ENCODE assay signal across 8 mouse cellular contexts in the genomic region with DNA sequence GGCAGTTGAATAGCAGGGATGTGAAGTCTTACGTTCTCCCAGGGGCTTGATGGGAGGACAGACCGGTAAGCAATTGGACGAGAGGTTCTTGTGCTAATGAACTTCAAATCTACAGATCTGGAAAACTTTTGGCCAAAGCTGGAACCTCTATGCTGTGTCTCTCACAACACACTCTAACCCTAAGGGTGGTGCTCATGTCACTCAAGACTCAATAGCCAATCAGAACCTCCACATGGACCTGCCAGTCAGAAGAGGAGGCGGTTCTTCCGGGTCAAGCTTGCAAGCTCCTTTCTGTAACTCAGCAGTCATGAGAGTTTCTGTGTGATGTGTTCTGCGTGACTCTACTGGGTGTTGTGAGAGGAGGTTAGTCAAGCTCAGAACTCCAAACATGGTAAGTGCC. TPM values are rescaled to one million over a fixed set of nuclear protein-coding genes. Genes with fewer than 3 reads are reported as not detected.
DNase-seq lines count a peak whose midpoint lies in the region; ATAC-seq and TF ChIP-seq lines count a peak whose summit lies in the region.
"Not testable (repeated sequence)": the region's sequence is repeated elsewhere in the genome, so short reads cannot be mapped to it uniquely, and the experiment has no call there.

A gene (plus strand): TSS at position 301 of the 400 bp plus-strand sequence.

- not testable (repeated sequence) for H3K27ac ChIP-seq in cerebellum, adult 2 months (ENCODE audit: insufficient read depth, low read length); gastrocnemius, adult 2 months; heart, embryonic 10.5 days; intestine, embryonic 14.5 days (ENCODE audit: low read depth); limb, embryonic 10.5 days; stomach, embryonic 15.5 days

- POLR2A ChIA-PET in Patski (lab: Charles Lee): not testable (repeated sequence)

- H3K4me3 ChIP-seq in cerebellum, adult 2 months (replicated peaks; ENCODE audit: insufficient read depth, low read depth, low read length); gastrocnemius, adult 2 months; heart, embryonic 10.5 days; intestine, embryonic 14.5 days (ENCODE audit: low read depth, low read length); limb, embryonic 10.5 days; stomach, embryonic 15.5 days (replicated peaks): not testable (repeated sequence)

- WGBS in cerebellum, adult 2 months: no CpG with 5 or more reads among the region's 6 CpGs
- no CpG with 5 or more reads among the region's 6 CpGs for WGBS in heart, embryonic 10.5 days
- WGBS in intestine, embryonic 14.5 days: no CpG with 5 or more reads among the region's 6 CpGs
- no CpG with 5 or more reads among the region's 6 CpGs for WGBS in limb, embryonic 10.5 days
- WGBS in stomach, embryonic 15.5 days: no CpG with 5 or more reads among the region's 6 CpGs

- not testable (repeated sequence) for TF ChIP-seq CTCF in Patski (IDR thresholded peaks at IDR 0.05); cerebellum, adult 2 months (IDR thresholded peaks at IDR 0.05; ENCODE audit: borderline replicate concordance, insufficient read depth, low read depth, low read length); gastrocnemius, adult 2 months (IDR thresholded peaks at IDR 0.05)

- in situ Hi-C loops in Patski (cut with MboI; ENCODE audit: low pct_unique_long_range_greater_than_20kb): not testable (repeated sequence)

- TF ChIP-seq POLR2A in cerebellum, adult 2 months (IDR thresholded peaks at IDR 0.05; ENCODE audit: borderline replicate concordance, insufficient read depth, low read length): not testable (repeated sequence)

- ATAC-seq in Patski; intestine, embryonic 14.5 days (replicated peaks; ENCODE audit: low FRiP score, low TSS enrichment, low read depth); stomach, embryonic 15.5 days (ENCODE audit: insufficient read depth, low FRiP score, low read depth): not testable (repeated sequence)

- not testable (repeated sequence) for H3K9ac ChIP-seq in intestine, embryonic 14.5 days (ENCODE audit: low read length); stomach, embryonic 15.5 days

- CTCF ChIA-PET in Patski (lab: Charles Lee): not testable (repeated sequence)

- not testable (repeated sequence) for H3K36me3 ChIP-seq in heart, embryonic 10.5 days; intestine, embryonic 14.5 days (ENCODE audit: control insufficient read depth, insufficient read depth, low read length); limb, embryonic 10.5 days; stomach, embryonic 15.5 days

- DNase-seq in Patski (ENCODE audit: low read depth, low spot score); cerebellum, adult 2 months; gastrocnemius, adult 2 months; heart, embryonic 10.5 days (ENCODE audit: low spot score); intestine, embryonic 14.5 days (ENCODE audit: low spot score); layer of hippocampus, postnatal 25 days (ENCODE audit: extremely low spot score in 1 of 2, low spot score in 1 of 2); limb, embryonic 10.5 days (ENCODE audit: low spot score): not testable (repeated sequence)

- H3K27me3 ChIP-seq in Patski; cerebellum, adult 2 months (ENCODE audit: control insufficient read depth, insufficient read depth, low read length); heart, embryonic 10.5 days (ENCODE audit: insufficient read depth, poor library complexity, severe bottlenecking); intestine, embryonic 14.5 days (replicated peaks; ENCODE audit: control insufficient read depth, insufficient read depth, low read length); limb, embryonic 10.5 days (ENCODE audit: low read depth, poor library complexity, severe bottlenecking); stomach, embryonic 15.5 days (replicated peaks): not testable (repeated sequence)

- not testable (repeated sequence) for H3K4me1 ChIP-seq in cerebellum, adult 2 months (ENCODE audit: control insufficient read depth, insufficient read depth, low read length); heart, embryonic 10.5 days; intestine, embryonic 14.5 days (replicated peaks; ENCODE audit: control insufficient read depth, insufficient read depth, low read length); limb, embryonic 10.5 days; stomach, embryonic 15.5 days

- intact Hi-C loops in gastrocnemius, adult 2 months (cut with DNase I): not testable (repeated sequence)

- not testable (repeated sequence) for H3K4me2 ChIP-seq in intestine, embryonic 14.5 days (ENCODE audit: low read length); stomach, embryonic 15.5 days

- not testable (repeated sequence) for H3K9me3 ChIP-seq in heart, embryonic 10.5 days; intestine, embryonic 14.5 days (ENCODE audit: control insufficient read depth, low read length); limb, embryonic 10.5 days (replicated peaks); stomach, embryonic 15.5 days

RNA-seq across cellular contexts. Expression of the gene that starts here (rescaled TPM):
- polyA plus RNA-seq in Patski (2021): 21.6 TPM
- 10.8 and 12.1 TPM in 2 replicates for polyA plus RNA-seq in cerebellum, adult 2 months (2012; rRNA removed)
- 10 to 100 TPM; 25.5 to 33.5 TPM for total RNA-seq in gastrocnemius, adult 2 months (2021)
- polyA plus RNA-seq in heart, embryonic 10.5 days (2016; fragmentation: Nextera tagmentation; extraction: Ambion mirVana): 10.0 and 15.4 TPM in 2 replicates
- 11.4 and 12.0 TPM in 2 replicates for polyA plus RNA-seq in intestine, embryonic 14.5 days (2014; fragmentation: Nextera tagmentation; extraction: Ambion mirVana)
- 10 to 100 TPM; 68.4 to 69.2 TPM for total RNA-seq in layer of hippocampus, postnatal 25 days (2021)
- polyA plus RNA-seq in limb, embryonic 10.5 days (2016; fragmentation: Nextera tagmentation; extraction: Ambion mirVana): 8.2 and 11.7 TPM in 2 replicates
- polyA plus RNA-seq in stomach, embryonic 15.5 days (2015; fragmentation: Nextera tagmentation; extraction: Ambion mirVana): 9.4 and 10.6 TPM in 2 replicates
